Mouse (Mus musculus) hindbrain, embryonic 15.5 days (tissue): ENCODE results near the gene Tmprss12. TPM values are rescaled to one million over a fixed set of nuclear protein-coding genes. Genes with fewer than 3 reads are reported as not detected.
"Not testable (repeated sequence)": the region's sequence is repeated elsewhere in the genome, so short reads cannot be mapped to it uniquely, and the experiment has no call there.

Source experiments
- ATAC-seq: fragments of 200-750 bp; cut with Nextera tagmentation; 2 replicates; pipeline ENCODE4 v1.8.0; 2017; ENCODE audit warnings: low read depth, moderate number of reproducible peaks, moderate TSS enrichment; ENCODE audit not compliant: low FRiP score
- H3K27ac ChIP-seq: fragments of 300-500 bp; sonication (generic); replicated peaks from 2 replicates; pipeline ENCODE4 v1.5.1; 2015; ENCODE audit warnings: mild to moderate bottlenecking, inconsistent platforms
- H3K27me3 ChIP-seq: fragments of 300-500 bp; sonication (generic); 2 replicates; pipeline ENCODE4 v1.6.1; 2015; ENCODE audit warnings: control low read depth, inconsistent platforms
- H3K36me3 ChIP-seq: fragments of 300-500 bp; sonication (generic); 2 replicates; pipeline ENCODE4 v1.6.1; 2015; ENCODE audit warnings: control low read depth, inconsistent platforms
- H3K4me1 ChIP-seq: fragments of 300-500 bp; sonication (generic); replicated peaks from 2 replicates; pipeline ENCODE4 v1.6.1; 2015; ENCODE audit warnings: control low read depth, inconsistent platforms
- H3K4me2 ChIP-seq: fragments of 300-500 bp; sonication (generic); 2 replicates; pipeline ENCODE4 v1.6.1; 2015; ENCODE audit warnings: moderate library complexity, mild to moderate bottlenecking, inconsistent platforms
- H3K4me3 ChIP-seq: fragments of 300-500 bp; sonication (generic); 2 replicates; pipeline ENCODE4 v1.5.1; 2015; ENCODE audit warnings: mild to moderate bottlenecking, inconsistent platforms
- H3K9ac ChIP-seq: fragments of 300-500 bp; sonication (generic); 2 replicates; pipeline ENCODE4 v1.6.1; 2015; ENCODE audit warnings: inconsistent platforms
- H3K9me3 ChIP-seq: fragments of 300-500 bp; sonication (generic); 2 replicates; pipeline ENCODE4 v1.6.1; 2016; ENCODE audit warnings: control low read depth, inconsistent platforms
- WGBS: fragments of 180-500 bp; shearing (Covaris S2); methylation state at CpG from one replicate; pipeline ENCODE4 v1.1.7; 2015; 5-methylcytosine and 5-hydroxymethylcytosine counted together
- polyA plus RNA-seq: library from polyadenylated mRNA; unstranded; fragments of >200 nt; fragmentation: Nextera tagmentation; extraction: Ambion mirVana; gene quantifications from 2 replicates; pipeline ENCODE4 v1.2.1, GENCODE M21; 2015

Tmprss12 gene
- polyA plus RNA-seq, 1 experiment from 2014 or later: not detected

DNA sequence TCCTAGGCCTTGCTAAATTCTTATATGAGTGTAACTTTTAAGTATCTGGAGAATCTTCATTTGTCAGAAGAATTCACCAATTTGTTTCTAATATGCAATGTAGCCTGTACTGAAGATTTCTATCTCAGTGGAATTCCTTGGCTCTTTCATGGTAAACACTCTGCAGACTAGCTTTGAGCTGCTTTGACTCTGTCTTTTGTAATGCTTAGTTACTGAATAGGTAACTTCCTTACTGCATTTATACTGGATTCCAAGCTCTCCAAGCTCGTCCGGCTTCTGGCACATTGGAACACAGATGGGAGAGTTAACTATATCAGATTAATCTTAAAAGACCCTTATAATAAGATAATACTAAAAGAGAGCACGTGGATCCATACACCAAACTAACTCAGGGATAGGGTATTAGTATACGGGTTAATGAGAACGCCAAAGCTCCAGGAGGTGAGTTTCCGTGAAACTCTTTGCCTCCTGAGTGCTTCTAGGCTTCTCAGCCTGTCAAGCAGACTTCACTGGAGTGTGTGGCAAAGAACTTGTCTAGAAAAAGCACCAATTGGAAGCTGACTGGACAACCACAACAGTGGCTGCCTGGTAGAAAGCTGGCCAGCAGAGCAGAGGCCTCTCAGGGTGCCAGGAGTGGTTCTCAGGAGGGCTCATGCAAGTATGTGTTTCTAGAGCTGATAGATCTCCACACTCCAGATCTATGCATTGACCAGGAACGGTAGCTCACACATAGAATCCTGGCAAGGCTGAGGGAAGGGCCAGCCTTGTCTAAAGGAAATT is 21.8 kb upstream of the Tmprss12 start:
- no peak for ATAC-seq
- WGBS: 97% methylated on average over 7 of the region's 7 CpGs

DNA sequence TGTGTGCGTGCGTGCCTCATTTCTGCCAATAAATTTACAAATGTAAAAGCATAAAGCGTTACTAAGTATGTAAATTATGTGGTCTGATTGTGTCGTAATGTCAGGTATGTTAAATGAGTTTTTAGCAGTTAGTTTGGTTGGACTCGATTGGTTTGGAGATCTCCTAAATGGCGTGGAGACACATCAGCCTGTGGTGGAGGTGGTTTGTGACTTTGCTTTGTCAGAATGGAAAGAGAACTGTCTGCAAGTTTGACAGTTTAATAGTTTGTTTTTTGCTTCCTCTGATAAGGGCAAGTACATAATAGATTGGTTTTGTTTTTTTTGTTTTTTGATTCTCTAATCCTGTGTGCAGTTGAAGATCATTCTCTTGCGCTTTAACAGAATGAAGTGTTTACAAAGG is 20.3 kb upstream of the Tmprss12 start:
- H3K4me3 ChIP-seq, H3K9me3 ChIP-seq, H3K9ac ChIP-seq, H3K4me2 ChIP-seq, H3K27ac ChIP-seq, H3K4me1 ChIP-seq, ATAC-seq, H3K27me3 ChIP-seq: not testable (repeated sequence)
- WGBS: 83% methylated on average over 6 of the region's 7 CpGs
- peaks cover 38% of the 10 kb centered on the region for H3K36me3 ChIP-seq

More for the DNA sequence above, 21.8 kb upstream of the Tmprss12 start:
- no peak overlapping the region for H3K4me3 ChIP-seq
- H3K27ac ChIP-seq: no peak overlapping the region
- H3K27me3 ChIP-seq: no peaks in the 10 kb centered on the region
- no peaks in the 10 kb centered on the region for H3K4me1 ChIP-seq
- H3K9ac ChIP-seq: no peak overlapping the region
- no peak overlapping the region for H3K4me2 ChIP-seq
- H3K36me3 ChIP-seq: peaks cover 53% of the 10 kb centered on the region
- no peaks in the 10 kb centered on the region for H3K9me3 ChIP-seq

DNA sequence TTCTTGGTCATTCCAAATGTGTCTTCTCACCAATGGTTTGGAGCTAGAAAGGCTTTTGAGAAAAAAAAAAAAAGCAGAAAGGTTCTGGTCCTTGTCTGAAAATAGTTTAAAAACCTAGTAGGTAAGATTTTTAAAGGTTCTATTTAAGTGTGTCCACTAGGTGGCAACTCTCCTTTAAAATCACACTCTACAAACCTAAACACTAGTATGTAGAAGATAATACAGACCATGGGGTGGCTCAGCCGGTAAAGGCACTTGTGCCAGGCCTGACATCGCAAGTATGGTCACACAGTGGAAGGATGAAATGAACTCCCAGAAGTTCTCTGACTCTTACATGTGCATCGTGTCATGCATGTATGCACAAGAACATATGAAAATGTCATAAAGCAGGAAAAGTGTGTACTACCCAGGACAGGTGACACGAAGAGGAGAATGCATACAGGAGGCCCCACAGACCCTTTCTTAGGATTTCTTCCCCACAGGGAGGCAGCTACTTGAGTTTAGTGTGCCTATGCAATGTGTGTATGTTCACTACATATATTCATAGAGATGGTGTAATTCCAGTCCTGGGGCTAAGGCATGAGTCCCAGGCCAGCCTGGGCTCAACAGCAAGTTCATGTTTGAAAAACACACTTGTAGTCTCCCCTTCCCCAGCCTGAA is 17.3 kb upstream of the Tmprss12 start:
- Histone ChIP-seq H3K4me3 (no peak overlapping the region), H3K27me3 (no peaks in the 10 kb centered on the region), H3K36me3 (peaks cover 14% of the 10 kb centered on the region), H3K4me2 (no peak overlapping the region), H3K9me3 (no peaks in the 10 kb centered on the region), H3K27ac (no peak overlapping the region), H3K9ac (no peak overlapping the region), H3K4me1 (no peaks in the 10 kb centered on the region)
- 20% methylated on average over 4 of the region's 4 CpGs for WGBS
- no peak for ATAC-seq

DNA sequence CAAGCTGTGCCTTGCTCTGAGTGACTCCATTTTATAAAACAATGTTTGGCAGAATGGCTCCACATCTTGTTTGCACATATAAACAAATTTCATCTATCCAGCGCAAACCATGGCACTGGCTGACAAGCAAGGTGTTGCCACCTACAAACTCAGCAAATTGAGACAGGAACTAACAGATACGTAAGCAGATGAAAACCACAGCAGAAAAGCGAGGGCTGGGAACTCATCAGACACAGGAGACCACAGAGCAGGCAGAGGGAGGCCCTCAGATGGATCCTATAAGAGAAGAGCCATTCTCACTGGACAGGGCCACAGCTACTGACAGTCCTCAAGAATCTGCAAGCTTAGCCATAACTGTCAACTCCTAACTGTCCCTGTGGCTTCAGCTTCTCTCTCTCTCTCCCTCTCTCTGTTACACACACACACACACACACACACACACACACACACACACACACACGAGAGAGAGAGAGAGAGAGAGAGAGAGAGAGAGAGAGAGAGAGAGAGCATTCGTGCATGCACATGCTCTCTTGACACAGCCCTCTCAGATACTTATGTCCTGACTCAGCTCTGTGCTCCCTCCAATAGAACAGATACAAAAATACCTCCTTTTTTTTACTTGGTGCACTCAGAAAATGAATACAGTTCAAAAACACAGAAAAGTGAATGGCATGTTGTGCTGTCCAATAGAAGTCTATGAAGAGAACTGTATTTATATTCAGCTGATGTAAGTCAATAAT is 14.9 kb upstream of the Tmprss12 start:
- Histone ChIP-seq H3K9me3 (no peaks in the 10 kb centered on the region), H3K4me3 (no peak overlapping the region), H3K4me2 (no peak overlapping the region), H3K27ac (no peak overlapping the region), H3K27me3 (no peaks in the 10 kb centered on the region), H3K9ac (no peak overlapping the region), H3K36me3 (peaks cover 3% of the 10 kb centered on the region; the same call in 1 of the 2 replicates), H3K4me1 (no peaks in the 10 kb centered on the region)
- 82% methylated on average over 4 of the region's 5 CpGs for WGBS
- no peak for ATAC-seq

DNA sequence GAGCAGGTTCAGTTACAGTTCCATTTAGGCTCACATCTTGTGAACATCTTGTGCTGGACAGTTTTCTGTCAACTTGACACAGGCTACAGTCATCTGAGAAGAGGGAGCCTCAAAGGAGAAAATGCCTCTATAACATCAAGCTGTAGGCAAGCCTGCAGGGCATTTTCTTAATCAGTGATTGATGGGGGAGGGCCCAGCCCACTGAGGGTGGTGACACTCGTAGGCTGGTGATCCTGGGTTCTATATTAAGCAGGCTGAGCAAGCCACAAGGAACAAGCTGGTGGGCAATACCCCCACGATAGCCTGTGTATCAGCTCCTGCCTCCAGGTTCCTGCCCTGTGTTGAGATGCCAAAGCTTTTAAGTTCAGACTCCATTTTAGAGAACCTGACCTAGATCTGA is 11.7 kb upstream of the Tmprss12 start:
- Histone ChIP-seq H3K27ac (no peak overlapping the region), H3K27me3 (peaks cover 3% of the 10 kb centered on the region; the same call in 1 of the 2 replicates), H3K4me1 (no peaks in the 10 kb centered on the region), H3K9me3 (no peaks in the 10 kb centered on the region), H3K36me3 (no peaks in the 10 kb centered on the region), H3K4me3 (no peak overlapping the region), H3K9ac (no peak overlapping the region), H3K4me2 (no peak overlapping the region)
- 70% methylated on average over 2 of the region's 2 CpGs for WGBS
- ATAC-seq: no peak

DNA sequence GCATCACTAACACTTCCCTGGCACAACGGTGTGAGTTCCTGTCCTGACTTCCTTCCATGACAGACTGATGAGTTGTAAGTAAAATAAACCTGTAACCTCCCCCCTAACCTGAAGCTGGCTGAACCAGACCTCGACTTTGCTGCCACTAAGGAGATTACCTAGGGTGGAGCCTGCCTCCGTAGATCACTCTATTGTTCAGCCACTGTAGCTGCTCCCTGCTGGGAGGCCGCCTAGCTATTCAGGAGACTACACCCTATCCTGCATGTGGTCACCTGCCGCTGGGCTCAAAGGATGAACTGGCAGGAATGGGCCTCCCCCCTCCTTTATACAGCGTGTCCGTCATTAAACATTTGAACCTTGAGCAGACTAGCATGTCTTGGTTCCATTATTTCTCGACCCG is 10.9 kb upstream of the Tmprss12 start:
- no peaks in the 10 kb centered on the region for H3K36me3 ChIP-seq
- H3K4me3 ChIP-seq: no peak overlapping the region
- H3K27ac ChIP-seq: no peak overlapping the region
- H3K9ac ChIP-seq: no peak overlapping the region
- no peaks in the 10 kb centered on the region for H3K9me3 ChIP-seq
- no peaks in the 10 kb centered on the region for H3K4me1 ChIP-seq
- 23% methylated on average over 9 of the region's 9 CpGs for WGBS
- no peak for ATAC-seq
- H3K27me3 ChIP-seq: peaks cover 3% of the 10 kb centered on the region; the same call in 1 of the 2 replicates
- no peak overlapping the region for H3K4me2 ChIP-seq

DNA sequence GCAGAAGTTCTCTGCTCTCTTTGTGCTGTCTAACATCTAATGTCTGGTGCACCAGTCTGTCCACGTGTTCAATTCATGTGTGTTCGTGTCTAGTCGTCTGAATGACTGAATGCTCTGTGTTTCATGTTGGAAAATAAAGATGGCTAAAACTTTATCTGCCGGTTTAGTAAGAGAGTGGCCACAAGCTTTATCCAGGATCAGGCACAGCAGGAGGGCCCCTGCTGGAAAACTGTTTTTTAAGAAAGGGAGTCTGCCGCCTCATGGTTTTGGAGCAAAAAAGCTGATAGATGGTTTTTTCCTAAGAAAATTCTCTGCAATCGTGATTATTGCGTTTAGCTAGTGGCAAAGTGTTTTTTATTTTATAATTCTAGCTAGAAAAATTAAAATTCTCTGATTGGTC is 10.0 kb upstream of the Tmprss12 start:
- H3K36me3 ChIP-seq, H3K4me3 ChIP-seq, H3K9me3 ChIP-seq, ATAC-seq, H3K27me3 ChIP-seq, H3K4me2 ChIP-seq, H3K4me1 ChIP-seq, H3K9ac ChIP-seq, H3K27ac ChIP-seq: not testable (repeated sequence)
- WGBS: 27% methylated on average over 7 of the region's 7 CpGs

DNA sequence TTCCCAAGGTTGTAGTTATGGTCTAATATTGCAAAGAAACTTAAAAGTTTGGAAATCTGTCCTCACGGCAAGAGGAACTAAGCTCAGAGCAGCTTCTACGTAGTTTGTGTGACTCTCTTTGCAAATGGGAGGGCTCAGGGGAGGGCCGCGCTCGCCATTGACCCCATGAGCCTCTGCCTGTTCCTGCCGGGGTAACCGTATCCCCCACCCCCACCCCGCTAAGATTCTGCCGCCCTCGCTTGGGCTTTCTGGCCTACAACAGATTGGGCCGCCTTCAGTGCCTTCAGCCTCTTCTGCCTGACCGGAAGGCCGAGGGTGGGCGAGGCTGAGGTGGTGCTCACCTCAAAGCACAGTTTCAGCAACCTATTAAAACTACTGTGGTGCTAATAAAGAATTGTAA is 9.2 kb upstream of the Tmprss12 start:
- Histone ChIP-seq H3K36me3 (no peaks in the 10 kb centered on the region), H3K4me1 (no peaks in the 10 kb centered on the region), H3K4me2 (no peak overlapping the region), H3K27me3 (peaks cover 3% of the 10 kb centered on the region; the same call in 1 of the 2 replicates), H3K9ac (no peak overlapping the region), H3K9me3 (no peaks in the 10 kb centered on the region), H3K4me3 (no peak overlapping the region), H3K27ac (no peak overlapping the region)
- 65% methylated on average over 14 of the region's 14 CpGs for WGBS
- no peak for ATAC-seq

DNA sequence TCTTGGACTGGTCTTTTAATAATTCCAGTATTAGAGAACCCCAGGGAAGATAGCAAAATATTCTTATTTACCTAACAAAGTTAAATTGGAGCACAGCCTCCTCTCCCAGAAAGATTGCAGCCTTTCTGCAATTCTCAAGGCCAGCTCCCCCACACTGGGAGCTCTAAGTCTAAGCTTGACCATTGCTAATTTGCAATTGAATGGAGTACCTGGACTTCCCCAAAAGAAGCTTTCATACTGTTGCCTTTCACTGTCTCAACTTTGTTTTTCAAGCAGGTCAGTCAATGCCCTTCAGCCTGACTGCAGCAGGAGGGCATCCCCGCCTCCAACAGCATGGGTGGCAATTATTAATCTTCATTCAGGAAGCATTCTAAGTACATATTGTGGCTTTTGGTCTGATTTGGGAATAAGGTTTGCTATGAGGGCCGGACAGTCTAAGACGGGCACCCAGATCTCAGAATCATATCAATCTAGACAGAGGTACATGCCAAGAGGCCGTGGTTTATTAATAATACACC is 6.8 kb upstream of the Tmprss12 start:
- not testable (repeated sequence) for H3K27me3 ChIP-seq, H3K4me1 ChIP-seq, H3K9ac ChIP-seq, H3K4me2 ChIP-seq, ATAC-seq, H3K27ac ChIP-seq, H3K9me3 ChIP-seq, H3K4me3 ChIP-seq, H3K36me3 ChIP-seq
- WGBS: 87% methylated on average over 4 of the region's 4 CpGs

DNA sequence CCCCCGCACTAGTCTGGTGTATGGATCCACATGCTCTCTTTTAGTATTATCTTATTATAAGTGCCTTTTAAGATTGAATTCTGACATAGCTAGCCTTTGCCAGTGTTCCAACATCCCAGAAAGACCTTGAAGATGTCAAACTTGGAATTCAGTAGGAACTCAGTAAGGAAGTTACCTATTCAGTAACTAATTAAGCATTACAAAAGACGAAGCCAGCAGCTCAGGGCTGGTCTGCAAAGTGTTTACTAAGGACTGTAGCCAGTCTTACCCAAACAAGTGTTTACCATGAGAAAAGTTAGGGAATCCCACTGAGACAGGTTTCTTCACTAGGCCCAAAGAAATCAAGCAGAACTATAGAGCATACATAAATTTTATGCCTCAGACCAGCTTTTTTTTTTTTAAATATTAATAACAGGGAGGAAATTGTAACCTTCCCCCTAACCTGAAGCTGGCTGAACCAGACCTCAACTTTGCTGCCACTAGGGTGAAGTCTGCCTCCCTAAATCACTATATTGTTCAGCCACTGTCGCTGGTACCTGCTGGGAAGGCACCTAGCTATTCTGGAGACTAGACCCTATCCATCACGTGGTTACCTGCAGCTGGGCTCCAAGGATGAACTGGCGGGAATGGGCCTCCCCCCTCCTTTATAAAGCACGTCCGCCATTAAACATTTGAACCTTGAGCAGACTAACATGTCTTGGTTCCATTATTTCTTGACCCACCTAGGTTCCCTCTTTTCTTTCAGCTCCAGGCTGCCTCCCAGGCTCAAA is 5.7 kb upstream of the Tmprss12 start:
- no peaks in the 10 kb centered on the region for H3K36me3 ChIP-seq
- H3K27ac ChIP-seq: no peak overlapping the region
- whole genome bisulfite sequencing: 91% methylated on average over 7 of the region's 7 CpGs
- no peak overlapping the region for H3K9ac ChIP-seq
- no peak for ATAC-seq
- no peaks in the 10 kb centered on the region for H3K9me3 ChIP-seq
- H3K4me1 ChIP-seq: no peaks in the 10 kb centered on the region
- H3K4me2 ChIP-seq: no peak overlapping the region
- peaks cover 3% of the 10 kb centered on the region; the same call in 1 of the 2 replicates for H3K27me3 ChIP-seq
- H3K4me3 ChIP-seq: no peak overlapping the region

DNA sequence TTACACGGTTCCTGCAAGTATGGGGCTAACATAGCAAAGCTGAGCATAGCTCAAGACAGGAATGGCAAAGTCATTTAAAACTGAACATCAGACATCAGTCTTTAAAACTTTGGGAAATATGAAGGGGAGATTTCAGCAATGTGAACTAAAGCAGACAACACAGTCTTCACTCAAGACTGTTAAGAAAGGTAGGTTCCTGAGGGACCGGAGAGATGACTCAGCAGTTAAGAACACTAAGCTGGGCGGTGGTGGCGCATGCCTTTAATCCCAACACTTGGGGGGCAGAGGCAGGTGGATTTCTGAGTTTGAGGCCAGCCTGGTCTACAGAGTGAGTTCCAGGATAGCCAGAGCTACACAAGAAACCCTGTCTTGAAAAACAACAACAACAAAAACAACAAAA is 4.2 kb upstream of the Tmprss12 start:
- H3K27me3 ChIP-seq: peaks cover 1% of the 10 kb centered on the region; the same call in 1 of the 2 replicates
- H3K4me1 ChIP-seq: no peaks in the 10 kb centered on the region
- 97% methylated on average over 4 of the region's 4 CpGs for WGBS
- no peak overlapping the region for H3K9ac ChIP-seq
- no peak overlapping the region for H3K4me2 ChIP-seq
- H3K27ac ChIP-seq: no peak overlapping the region
- no peak overlapping the region for H3K4me3 ChIP-seq
- H3K36me3 ChIP-seq: no peaks in the 10 kb centered on the region
- no peak for ATAC-seq
- H3K9me3 ChIP-seq: no peaks in the 10 kb centered on the region
